In the genomic region with DNA sequence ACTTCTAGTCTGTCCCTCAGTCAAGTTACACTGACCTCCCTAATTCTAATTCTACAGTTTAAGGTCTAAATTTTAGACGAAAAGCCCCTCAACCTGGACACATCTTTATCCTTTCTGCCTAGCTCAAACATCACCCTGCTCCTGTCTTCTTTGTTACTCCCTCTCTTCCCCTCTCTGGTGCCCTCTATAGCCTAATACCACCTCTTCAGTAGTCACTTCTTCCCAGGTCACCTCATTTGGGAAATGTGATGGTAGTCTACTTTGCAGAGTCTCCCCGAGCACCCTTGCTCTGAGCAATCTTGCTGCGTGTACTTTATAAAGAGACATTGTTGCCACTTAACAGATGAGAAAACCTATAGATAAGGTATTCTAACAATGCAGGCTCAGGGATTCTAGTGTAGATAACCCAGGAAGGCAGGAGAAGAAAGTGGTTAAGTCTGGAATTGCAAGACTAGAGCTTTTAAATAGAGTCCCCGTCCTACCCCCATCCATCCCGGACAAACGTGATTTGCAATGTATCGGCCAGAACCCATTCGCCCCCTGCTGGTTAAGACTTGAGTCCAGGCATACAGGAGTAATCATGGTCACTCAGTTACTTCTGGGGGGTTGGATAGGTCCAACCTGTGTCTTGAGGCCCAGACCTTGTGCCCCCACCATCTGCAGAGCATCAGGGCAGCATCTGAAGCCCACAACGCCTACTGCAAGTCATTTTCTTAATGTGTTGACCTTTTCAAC, we compare ENCODE assay signal across 1 mouse cellular context.
TF ChIP-seq lines count a peak whose summit lies in the region.

No protein-coding gene starts in this region.

TF ChIP-seq in CH12.LX, 34 proteins besides CTCF, POLR2A, EP300 and RAD21 (continued from another document):
- no peak for TF ChIP-seq ZMIZ1 (IDR thresholded peaks at IDR 0.05; ENCODE audit: low read depth, low read length)
- TF ChIP-seq RCOR1 (conservative IDR thresholded peaks at IDR 0.05; ENCODE audit: low read depth, low read length) = no peak
- TF ChIP-seq UBTF (IDR thresholded peaks at IDR 0.05; ENCODE audit: low read depth, low read length) = no peak
- peak; percentile 80 for TF ChIP-seq BHLHE40 (IDR thresholded peaks at IDR 0.05; ENCODE audit: low read depth, low read length)
- TF ChIP-seq NRF1 (IDR thresholded peaks at IDR 0.05; ENCODE audit: low read depth, low read length) = no peak
- TF ChIP-seq ZC3H11A (IDR thresholded peaks at IDR 0.05; ENCODE audit: low read depth, low read length) = peak; percentile 46
- no peak for TF ChIP-seq ZKSCAN1 (IDR thresholded peaks at IDR 0.05; ENCODE audit: borderline replicate concordance, low read depth, low read length)
- TF ChIP-seq USF2 (conservative IDR thresholded peaks at IDR 0.05; ENCODE audit: low read depth, low read length) = no peak
- TF ChIP-seq CHD2 (IDR thresholded peaks at IDR 0.05; ENCODE audit: low read length) = no peak
- no peak for TF ChIP-seq ELF1 (IDR thresholded peaks at IDR 0.05; ENCODE audit: low read depth, low read length)
- TF ChIP-seq POLR2AphosphoS2 (IDR thresholded peaks at IDR 0.05; ENCODE audit: low read depth, low read length) = no peak
- no peak for TF ChIP-seq MEF2A (IDR thresholded peaks at IDR 0.05; ENCODE audit: borderline replicate concordance, low read depth, low read length)
- TF ChIP-seq SMC3 (IDR thresholded peaks at IDR 0.05; ENCODE audit: low read depth, low read length) = peak; percentile 90
- no peak for TF ChIP-seq MAZ (IDR thresholded peaks at IDR 0.05; ENCODE audit: low read depth, low read length)
- no peak for TF ChIP-seq ZNF384 (IDR thresholded peaks at IDR 0.05; ENCODE audit: low read depth, low read length)
- TF ChIP-seq GABPA (IDR thresholded peaks at IDR 0.05; ENCODE audit: insufficient replicate concordance, low read depth, low read length) = no peak
- TF ChIP-seq TBP (conservative IDR thresholded peaks at IDR 0.05; ENCODE audit: low read depth, low read length) = no peak
- TF ChIP-seq HCFC1 (IDR thresholded peaks at IDR 0.05; ENCODE audit: low read depth, low read length) = no peak
- no peak for TF ChIP-seq JUND (conservative IDR thresholded peaks at IDR 0.05; ENCODE audit: low read depth, low read length)
- no peak for TF ChIP-seq NELFE (IDR thresholded peaks at IDR 0.05; ENCODE audit: low read depth, low read length)
- no peak for TF ChIP-seq MAFK (IDR thresholded peaks at IDR 0.05; ENCODE audit: insufficient replicate concordance, low read length)
- TF ChIP-seq KAT2A (IDR thresholded peaks at IDR 0.05; ENCODE audit: insufficient replicate concordance, low read length) = no peak
- TF ChIP-seq ETS1 (conservative IDR thresholded peaks at IDR 0.05; ENCODE audit: low read depth, low read length) = no peak
